Mouse (Mus musculus) liver, adult 2 months (tissue): Measurements from ENCODE around the gene Ipo9. TPM values are rescaled to one million over a fixed set of nuclear protein-coding genes. Genes with fewer than 3 reads are reported as not detected.

Experiments
- DNase-seq: peaks from one replicate; pipeline ENCODE4 v3.0.0-alpha.2; 2011; ENCODE audit warnings: low read depth, low spot score; ENCODE audit errors: extremely low read depth
- H3K27ac ChIP-seq: fragments of 200-500 bp; replicated peaks from 2 replicates; pipeline ENCODE4 v1.5.1; 2012; ENCODE audit warnings: low read depth, mild to moderate bottlenecking, control low read depth, inconsistent platforms, low read length; ENCODE audit not compliant: insufficient read depth
- H3K27me3 ChIP-seq: fragments of 200-500 bp; 2 replicates; pipeline ENCODE4 v1.6.1; 2012; ENCODE audit warnings: mild to moderate bottlenecking, moderate library complexity, low read length, inconsistent platforms; ENCODE audit not compliant: control insufficient read depth, insufficient read depth
- H3K36me3 ChIP-seq: fragments of 200-500 bp; 2 replicates; pipeline ENCODE4 v1.6.1; 2012; ENCODE audit warnings: low read length, inconsistent platforms; ENCODE audit not compliant: control insufficient read depth, insufficient read depth
- H3K4me1 ChIP-seq: fragments of 200-500 bp; 2 replicates; pipeline ENCODE4 v1.6.1; 2011; ENCODE audit warnings: low read length; ENCODE audit not compliant: control insufficient read depth, insufficient read depth
- H3K4me3 ChIP-seq: fragments of 200-500 bp; 2 replicates; pipeline ENCODE4 v1.5.1; 2011; ENCODE audit warnings: low read depth, mild to moderate bottlenecking, control low read depth, low read length, moderate library complexity; ENCODE audit not compliant: insufficient read depth
- H3K79me2 ChIP-seq: fragments of 200-500 bp; 2 replicates; pipeline ENCODE4 v1.6.1; 2012; ENCODE audit warnings: inconsistent platforms, mild to moderate bottlenecking, low read length, moderate library complexity; ENCODE audit not compliant: control insufficient read depth, insufficient read depth
- H3K9ac ChIP-seq: fragments of 200-500 bp; 2 replicates; pipeline ENCODE4 v1.6.1; 2012; ENCODE audit warnings: low read depth, mild to moderate bottlenecking, control low read depth, inconsistent platforms, low read length
- CTCF ChIP-seq: fragments of 200-500 bp; IDR thresholded peaks from 2 replicates; pipeline ENCODE4 v1.5.1; 2011; ENCODE audit warnings: low read depth, low read length, control low read depth
- POLR2A ChIP-seq: fragments of 200-500 bp; IDR thresholded peaks from 2 replicates; pipeline ENCODE4 v1.6.1; 2011; ENCODE audit warnings: low read length, control low read depth; ENCODE audit not compliant: insufficient read depth; ENCODE audit errors: extremely low read depth
- WGBS: fragments of 180-500 bp; shearing (Covaris S2); methylation state at CpG from one replicate; pipeline ENCODE4 v1.1.7; 2018; 5-methylcytosine and 5-hydroxymethylcytosine counted together
- polyA plus RNA-seq: library from polyadenylated mRNA; depleted of rRNA; stranded (reverse); fragments of >200 nt; gene quantifications from 2 replicates; pipeline ENCODE4 v1.2.3, GENCODE M21; 2012
- total RNA-seq: library from RNA; depleted of rRNA; stranded (reverse); fragments of >200 nt; gene quantifications from 2 replicates; pipeline ENCODE4 v1.2.3, GENCODE M21; 2014

Gene Ipo9
- total and polyA plus RNA-seq, 2 experiments = 17.1 to 29.5 TPM

DNA sequence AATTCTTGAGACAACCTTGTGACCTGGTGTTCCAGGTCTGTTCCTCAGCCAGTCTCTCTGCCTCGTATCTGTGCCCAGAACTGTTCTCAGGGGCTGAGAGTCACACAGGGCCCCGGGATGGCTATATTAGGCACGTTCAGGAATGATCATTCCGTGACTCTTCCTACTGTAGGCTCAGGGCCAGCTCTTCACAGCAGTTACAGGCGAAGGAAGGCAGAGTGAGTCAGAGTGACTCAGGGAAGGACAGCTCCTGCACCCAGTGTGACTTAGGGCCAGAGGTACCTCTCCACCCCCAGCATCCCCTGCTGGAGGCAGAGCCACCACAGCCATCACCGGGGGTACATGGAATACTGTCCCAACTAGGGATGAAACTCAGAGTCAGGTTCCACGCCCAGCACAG, 63.3 kb downstream of the Ipo9 start:
- WGBS = 89% methylated on average over 7 of the region's 7 CpGs
- TF ChIP-seq CTCF = no peak
- no peak for TF ChIP-seq POLR2A
- no peak for DNase-seq

GRCm38 (mm10) chr1:135366380-135366779, 63.9 kb downstream of the Ipo9 start:
- H3K36me3 ChIP-seq = no peaks in the 10 kb centered on the region
- H3K79me2 ChIP-seq = no peaks in the 10 kb centered on the region
- no peak overlapping the region for H3K9ac ChIP-seq
- H3K27ac ChIP-seq = no peak overlapping the region
- TF ChIP-seq POLR2A (no peak), CTCF (no peak)
- no peak overlapping the region for H3K4me3 ChIP-seq
- no peaks in the 10 kb centered on the region for H3K27me3 ChIP-seq
- DNase-seq = no peak
- peaks cover 2% of the 10 kb centered on the region; the same call in 1 of the 2 replicates for H3K4me1 ChIP-seq

More for the DNA sequence above, 63.3 kb downstream of the Ipo9 start:
- Histone ChIP-seq H3K79me2 (no peaks in the 10 kb centered on the region), H3K27ac (no peak overlapping the region), H3K36me3 (no peaks in the 10 kb centered on the region), H3K27me3 (no peaks in the 10 kb centered on the region), H3K4me3 (no peak overlapping the region), H3K4me1 (peaks cover 2% of the 10 kb centered on the region; the same call in 1 of the 2 replicates), H3K9ac (no peak overlapping the region)

GRCm38 (mm10) chr1:135363446-135363845, 66.9 kb downstream of the Ipo9 start:
- H3K4me1 ChIP-seq = no peaks in the 10 kb centered on the region
- no peaks in the 10 kb centered on the region for H3K27me3 ChIP-seq
- H3K27ac ChIP-seq = no peak overlapping the region
- no peak overlapping the region for H3K9ac ChIP-seq
- no peak overlapping the region for H3K4me3 ChIP-seq
- no peak for TF ChIP-seq CTCF
- TF ChIP-seq POLR2A = no peak
- H3K79me2 ChIP-seq = no peaks in the 10 kb centered on the region
- H3K36me3 ChIP-seq = no peaks in the 10 kb centered on the region
- DNase-seq = no peak
- WGBS = 85% methylated on average over 8 of the region's 8 CpGs

- no peaks in the 10 kb centered on the region for H3K36me3 ChIP-seq
- no peak overlapping the region for H3K27ac ChIP-seq
- no peak for DNase-seq
- no peaks in the 10 kb centered on the region for H3K27me3 ChIP-seq
- no peak for TF ChIP-seq POLR2A
- no peak for TF ChIP-seq CTCF
- H3K79me2 ChIP-seq = no peaks in the 10 kb centered on the region
- H3K9ac ChIP-seq = no peak overlapping the region
- no peak overlapping the region for H3K4me3 ChIP-seq
- H3K4me1 ChIP-seq = no peaks in the 10 kb centered on the region
Measured at GRCm38 (mm10) chr1:135362115-135362514, 68.2 kb downstream of the Ipo9 start.

GRCm38 (mm10) chr1:135361491-135361890, 68.8 kb downstream of the Ipo9 start:
- Histone ChIP-seq H3K27me3 (no peaks in the 10 kb centered on the region), H3K79me2 (no peaks in the 10 kb centered on the region), H3K36me3 (no peaks in the 10 kb centered on the region), H3K4me1 (no peaks in the 10 kb centered on the region), H3K4me3 (no peak overlapping the region), H3K9ac (no peak overlapping the region), H3K27ac (no peak overlapping the region)
- no peak for TF ChIP-seq POLR2A
- TF ChIP-seq CTCF = no peak
- no peak for DNase-seq
- WGBS = 85% methylated on average over 4 of the region's 4 CpGs

DNA sequence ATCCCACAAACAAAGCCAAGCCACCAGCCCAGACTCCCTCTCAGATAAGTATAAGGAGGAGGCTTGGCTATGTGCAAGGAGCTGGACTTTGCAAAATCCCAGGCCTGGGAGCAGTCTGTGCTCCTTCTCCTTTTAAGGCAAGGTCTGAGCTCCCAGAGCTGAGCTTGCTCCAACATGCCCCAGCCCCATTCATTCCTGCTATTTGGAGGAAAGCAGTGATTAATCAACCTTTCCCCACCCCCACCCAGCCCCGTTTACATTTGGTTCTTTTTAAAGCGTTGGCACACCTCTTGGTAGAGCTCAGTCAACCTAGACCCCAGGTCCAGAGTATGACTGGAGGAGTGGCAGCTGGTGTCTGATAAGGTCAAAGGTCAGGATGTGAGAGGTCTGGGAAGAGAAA, 71.2 kb downstream of the Ipo9 start:
- no peak for DNase-seq
- 29% methylated on average over 2 of the region's 2 CpGs for WGBS
- no peak overlapping the region for H3K9ac ChIP-seq
- no peaks in the 10 kb centered on the region for H3K4me1 ChIP-seq
- no peaks in the 10 kb centered on the region for H3K79me2 ChIP-seq
- no peak for TF ChIP-seq CTCF
- H3K36me3 ChIP-seq = no peaks in the 10 kb centered on the region
- no peak overlapping the region for H3K27ac ChIP-seq
- no peaks in the 10 kb centered on the region for H3K27me3 ChIP-seq
- H3K4me3 ChIP-seq = no peak overlapping the region
